Mouse (Mus musculus): ENCODE measurements around the gene Blzf1.

GRCm38 (mm10) chr1:164241494-164241893, 65.8 kb downstream of the Blzf1 start:
- no peak for TF ChIP-seq CHD2 (IDR thresholded peaks at IDR 0.05; ENCODE audit: low read depth, low read length)
- TF ChIP-seq HCFC1 (IDR thresholded peaks at IDR 0.05; ENCODE audit: borderline replicate concordance, insufficient read depth, low read length) = no peak
- TF ChIP-seq MAFK (IDR thresholded peaks at IDR 0.05; ENCODE audit: insufficient read depth, low read depth, low read length) = peak; percentile 97
- no peak for TF ChIP-seq ZNF384 (IDR thresholded peaks at IDR 0.05; ENCODE audit: low read depth, low read length)

Data from ES-E14 (cell line).